Mouse (Mus musculus) spleen, adult 2 months (tissue): Measurements from ENCODE around the gene Slc9a7.

Experiments used
- CTCF ChIP-seq: fragments of 200-500 bp; IDR thresholded peaks from 2 replicates; pipeline ENCODE4 v1.5.1; 2011; ENCODE audit warnings: mild to moderate bottlenecking, inconsistent platforms; ENCODE audit not compliant: insufficient read depth, insufficient read length, insufficient replicate concordance; ENCODE audit errors: extremely low read depth
- POLR2A ChIP-seq: fragments of 200-500 bp; IDR thresholded peaks from 2 replicates; pipeline ENCODE4 v1.6.1; 2011; ENCODE audit warnings: low read depth, low read length, inconsistent platforms

DNA sequence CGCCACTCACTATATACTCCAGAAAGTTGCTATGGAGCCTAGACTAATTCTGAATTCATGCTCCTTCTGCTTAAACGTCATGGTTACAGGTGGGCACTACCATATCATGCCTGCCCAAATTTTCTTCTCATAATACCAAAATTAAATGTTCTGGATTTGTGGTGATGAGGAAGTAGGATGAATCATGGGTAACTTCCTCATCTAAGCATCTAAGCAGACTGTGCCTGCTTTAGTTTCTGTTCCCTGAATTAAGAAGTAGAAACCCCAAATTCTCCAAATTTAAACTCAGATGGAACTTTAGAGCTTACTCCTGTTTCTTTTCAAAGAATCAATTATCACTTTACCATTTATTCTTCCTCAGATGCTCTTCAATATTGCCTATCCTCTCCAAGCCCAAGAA lies 173.9 kb downstream of the Slc9a7 start:
- TF ChIP-seq POLR2A (no peak), CTCF (no peak)
